ENCODE assay signal across 8 mouse cellular contexts in the genomic region with DNA sequence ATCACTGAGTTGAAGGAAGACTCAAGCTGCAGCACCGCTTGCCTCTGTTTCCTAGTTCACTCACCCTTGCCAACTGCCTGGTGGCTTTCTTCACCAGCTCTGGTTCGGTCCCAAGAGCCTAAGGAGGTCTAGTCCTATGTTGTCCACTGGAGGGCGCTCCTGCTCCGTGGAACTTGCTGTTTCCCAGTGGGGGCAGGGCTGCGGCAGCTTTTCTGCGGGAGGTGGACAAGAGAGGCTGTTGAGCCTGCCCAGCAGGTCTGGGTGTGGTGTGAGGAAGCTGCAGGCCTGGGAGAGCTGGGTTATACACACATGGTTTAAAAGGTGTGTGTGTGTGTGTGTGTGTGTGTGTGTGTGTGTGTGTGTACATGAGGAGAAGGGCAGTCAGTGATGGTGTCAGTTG. TPM values are rescaled to one million over a fixed set of nuclear protein-coding genes. Genes with fewer than 3 reads are reported as not detected.
DNase-seq lines count a peak whose midpoint lies in the region; ATAC-seq lines count a peak whose summit lies in the region.

No protein-coding gene starts in this region.

- peaks cover 8% of the 10 kb centered on the region; the same call in 1 of the 2 replicates for H3K4me1 ChIP-seq in embryonic facial prominence, embryonic 13.5 days

- no peak overlapping the region for H3K4me2 ChIP-seq in embryonic facial prominence, embryonic 13.5 days

- H3K27ac ChIP-seq in embryonic facial prominence, embryonic 13.5 days, result no peak overlapping the region

- no peak overlapping the region for H3K4me3 ChIP-seq in embryonic facial prominence, embryonic 13.5 days

- H3K36me3 ChIP-seq in embryonic facial prominence, embryonic 13.5 days, result no peaks in the 10 kb centered on the region

- intact Hi-C loops in heart, postnatal 14 days (cut with DNase I), result loop anchor here (2.0 kb wide), 2 partner anchors 648 to 658 kb away; no protein-coding TSS in a partner anchor

- DNase-seq in ES-CJ7 (ENCODE audit: low read depth, low spot score), result peak; percentile 81
- DNase-seq in adrenal gland, postnatal 25 days, result peak; percentile 87
- peak; percentile 88 to 94 for DNase-seq in heart, postnatal 14 days
- peak; percentile 93 for DNase-seq in kidney, postnatal 4 days
- DNase-seq in lung, postnatal 10 days, result peak; percentile 94
- DNase-seq in right cerebral cortex, postnatal 14 days, result peak; percentile 95
- DNase-seq in urinary bladder, postnatal 14 days (ENCODE audit: low spot score), result peak; percentile 97

- ATAC-seq in embryonic facial prominence, embryonic 13.5 days (ENCODE audit: insufficient number of reproducible peaks, insufficient read depth, low FRiP score, low TSS enrichment, low read depth), result peak; percentile 39; the same call in 1 of the 2 replicates

- no peaks in the 10 kb centered on the region for H3K27me3 ChIP-seq in embryonic facial prominence, embryonic 13.5 days

- 2% methylated on average over 6 of the region's 6 CpGs for WGBS in embryonic facial prominence, embryonic 13.5 days

- H3K9ac ChIP-seq in embryonic facial prominence, embryonic 13.5 days, result no peak overlapping the region; the same call in 1 of the 2 replicates

- no peaks in the 10 kb centered on the region for H3K9me3 ChIP-seq in embryonic facial prominence, embryonic 13.5 days

RNA-seq across cellular contexts. Expression of a gene that starts 34.3 kb away (rescaled TPM):
- total RNA-seq in adrenal gland, postnatal 25 days (2021), result 0.27 TPM in 1 of 2 replicates, not detected in the other
- polyA plus RNA-seq in embryonic facial prominence, embryonic 13.5 days (2015; fragmentation: Nextera tagmentation; extraction: Ambion mirVana), result 0.56 and 0.60 TPM in 2 replicates
- total RNA-seq in heart, postnatal 14 days (2021), result 1 to 10 TPM; 1.7 to 1.8 TPM

RNA-seq across cellular contexts. Expression of a gene that starts 42.7 kb away (rescaled TPM):
- 1.0 and 1.3 TPM in 2 replicates for total RNA-seq in adrenal gland, postnatal 25 days (2021)
- 2.5 and 3.1 TPM in 2 replicates for polyA plus RNA-seq in embryonic facial prominence, embryonic 13.5 days (2015; fragmentation: Nextera tagmentation; extraction: Ambion mirVana)
- 1 to 10 TPM; 1.1 to 1.6 TPM for total RNA-seq in heart, postnatal 14 days (2021)

RNA-seq across cellular contexts. Expression of a gene that starts 43.2 kb away (rescaled TPM):
- 40.6 and 44.5 TPM in 2 replicates for total RNA-seq in adrenal gland, postnatal 25 days (2021)
- 65.9 and 68.4 TPM in 2 replicates for polyA plus RNA-seq in embryonic facial prominence, embryonic 13.5 days (2015; fragmentation: Nextera tagmentation; extraction: Ambion mirVana)
- 10 to 100 TPM; 24.7 to 25.5 TPM for total RNA-seq in heart, postnatal 14 days (2021)
